Mouse (Mus musculus) C2C12 (cell line): Measurements from ENCODE around the gene Rhobtb1. TPM values are rescaled to one million over a fixed set of nuclear protein-coding genes. Genes with fewer than 3 reads are reported as not detected.

ENCODE experiments used
- H3K27me3 ChIP-seq: one replicate; pipeline ENCODE4 v1.6.1; 2011; ENCODE audit not compliant: control insufficient read depth, insufficient read depth, insufficient read length
- H3K36me3 ChIP-seq: one replicate; pipeline ENCODE4 v1.6.1; 2011; ENCODE audit not compliant: control insufficient read depth, insufficient read depth
- H3K4me3 ChIP-seq: one replicate; pipeline ENCODE4 v1.5.1; 2011; ENCODE audit warnings: mild to moderate bottlenecking, control low read depth; ENCODE audit not compliant: poor library complexity, insufficient read depth, severe bottlenecking
- H3K79me2 ChIP-seq: one replicate; pipeline ENCODE4 v1.6.1; 2011; ENCODE audit not compliant: control insufficient read depth, insufficient read depth
- H3K79me3 ChIP-seq: one replicate; pipeline ENCODE4 v1.6.1; 2011; ENCODE audit warnings: low read depth, control low read depth
- H3ac ChIP-seq: one replicate; pipeline ENCODE3; 2011; ENCODE audit warnings: low read depth; ENCODE audit not compliant: control insufficient read depth, insufficient read length
- CEBPB ChIP-seq: IDR thresholded peaks from one replicate; pipeline ENCODE4 v1.6.1; 2011; ENCODE audit warnings: low read depth, mild to moderate bottlenecking, control low read depth, moderate library complexity
- CTCF ChIP-seq: IDR thresholded peaks from one replicate; pipeline ENCODE4 v1.5.1; 2011; ENCODE audit not compliant: control insufficient read depth, insufficient read depth, insufficient read length
- FOSL1 ChIP-seq: IDR thresholded peaks from one replicate; pipeline ENCODE4 v1.8.0; 2011; ENCODE audit warnings: mild to moderate bottlenecking, low read length; ENCODE audit not compliant: poor library complexity, insufficient read depth, severe bottlenecking
- MAX ChIP-seq: IDR thresholded peaks from one replicate; pipeline ENCODE4 v1.6.1; 2011; ENCODE audit warnings: mild to moderate bottlenecking, control low read depth
- MYOD1 ChIP-seq: IDR thresholded peaks from one replicate; pipeline ENCODE4 v1.6.1; 2011; ENCODE audit warnings: low read depth; ENCODE audit not compliant: control insufficient read depth, insufficient read length
- MYOG ChIP-seq: IDR thresholded peaks from one replicate; pipeline ENCODE4 v1.6.1; 2011; ENCODE audit not compliant: control insufficient read depth, insufficient read length; ENCODE audit errors: extremely low read depth
- USF1 ChIP-seq: IDR thresholded peaks from one replicate; pipeline ENCODE4 v1.6.1; 2011; ENCODE audit warnings: low read depth, mild to moderate bottlenecking, control low read depth, moderate library complexity
- polyA plus RNA-seq: library from polyadenylated mRNA; unstranded; fragments of >200 nt; fragmentation: generic; extraction: Trizol; gene quantifications from one replicate; pipeline ENCODE4 v1.2.1, GENCODE M21; 2012; ENCODE audit warnings: missing spikeins

Rhobtb1 gene
- polyA plus RNA-seq, 1 experiment: 3.8 TPM

DNA sequence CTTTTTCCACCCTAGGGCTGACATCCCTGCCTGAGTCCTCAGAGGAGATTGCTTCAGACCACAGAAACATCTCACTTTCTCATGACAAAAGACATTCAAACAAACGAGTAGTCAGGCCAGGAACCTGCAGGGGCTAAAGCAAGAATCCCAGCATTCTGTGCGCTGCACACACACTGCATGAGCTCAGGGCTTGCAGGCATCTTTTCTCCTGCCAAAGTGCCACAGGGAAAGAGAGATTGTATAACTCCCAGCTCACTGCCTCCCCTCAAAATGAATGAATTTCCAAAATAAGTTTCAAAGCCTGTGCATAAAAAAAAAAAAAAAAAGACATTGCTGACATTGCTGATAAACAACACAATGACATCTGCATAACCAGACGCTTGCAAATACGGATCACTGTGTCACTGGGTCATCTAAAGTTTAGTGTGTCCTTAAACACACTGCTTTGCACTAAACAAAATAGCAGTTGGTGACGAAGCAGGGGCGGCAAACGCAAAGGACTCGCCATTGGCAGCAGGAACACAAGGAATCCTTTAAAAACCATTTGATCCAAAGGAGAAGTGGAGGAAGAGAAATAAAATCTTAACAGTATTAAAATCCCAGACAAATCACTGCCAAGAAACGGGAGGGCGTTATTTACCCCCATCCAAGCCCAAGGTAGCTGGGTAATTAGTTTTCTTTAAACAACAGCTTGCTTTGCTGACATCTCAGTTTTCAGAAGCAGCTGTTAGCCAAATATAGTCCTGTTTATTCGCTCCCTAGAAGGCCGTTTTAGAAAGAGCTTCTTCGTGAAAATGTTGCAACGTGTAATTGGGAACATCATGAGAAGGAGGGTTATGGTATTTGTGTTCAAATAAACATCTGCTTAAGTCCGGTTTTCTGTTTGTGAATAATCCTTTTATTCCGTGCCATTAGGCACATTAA is 183.3 kb downstream of the Rhobtb1 start:
- Histone ChIP-seq H3K4me3 (no peak overlapping the region), H3K36me3 (peaks cover 61% of the 10 kb centered on the region), H3K27me3 (no peaks in the 10 kb centered on the region), H3ac (no peak overlapping the region), H3K79me2 (peaks cover 22% of the 10 kb centered on the region), H3K79me3 (peaks cover 4% of the 10 kb centered on the region)
- TF ChIP-seq MAX (no peak), USF1 (no peak), FOSL1 (no peak), CEBPB (no peak), CTCF (no peak), MYOG (no peak), MYOD1 (no peak)

DNA sequence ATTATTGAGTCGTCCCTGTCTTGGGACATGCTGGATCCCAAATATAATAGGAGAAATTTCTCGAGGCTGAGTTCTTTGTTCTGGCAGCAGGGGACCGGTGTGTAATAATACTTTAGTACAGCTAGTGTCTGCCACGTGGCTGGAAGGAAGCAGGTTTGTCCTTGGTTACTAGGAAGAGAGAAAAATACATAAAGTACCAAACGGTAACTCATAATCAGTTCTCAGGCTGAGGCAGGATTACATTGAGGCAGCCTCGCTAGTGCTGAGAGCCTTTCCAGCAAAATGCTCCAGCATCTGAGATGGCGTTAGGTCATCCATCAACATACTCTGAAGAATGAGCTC is 183.9 kb downstream of the Rhobtb1 start:
- Histone ChIP-seq H3K79me3 (peaks cover 6% of the 10 kb centered on the region), H3K36me3 (peaks cover 68% of the 10 kb centered on the region), H3ac (no peak overlapping the region), H3K4me3 (no peak overlapping the region), H3K79me2 (peaks cover 28% of the 10 kb centered on the region), H3K27me3 (no peaks in the 10 kb centered on the region)
- TF ChIP-seq USF1 (no peak), CEBPB (no peak), CTCF (no peak), MYOD1 (no peak), MAX (no peak), MYOG (no peak), FOSL1 (no peak)

DNA sequence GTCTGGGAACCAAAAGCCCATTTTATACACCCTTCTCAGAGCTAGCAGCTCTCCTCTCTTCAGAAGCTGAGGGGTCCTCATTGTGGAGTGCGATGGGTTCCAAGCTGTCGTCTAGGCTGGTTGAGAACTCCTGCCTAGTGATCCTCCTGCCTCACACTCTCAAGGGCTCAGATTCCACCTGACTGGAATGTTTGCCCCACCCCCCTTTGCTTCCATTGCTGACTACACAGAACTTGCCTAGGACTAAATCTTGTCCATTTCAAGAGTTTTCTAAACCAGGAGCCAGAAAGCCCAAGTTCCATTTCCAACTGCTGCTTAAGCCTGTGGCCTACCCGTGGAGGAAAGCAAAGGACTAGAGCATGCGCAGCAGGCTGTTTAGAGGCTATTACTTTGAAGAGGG is 184.4 kb downstream of the Rhobtb1 start:
- peaks cover 72% of the 10 kb centered on the region for H3K36me3 ChIP-seq
- no peaks in the 10 kb centered on the region for H3K27me3 ChIP-seq
- H3K79me3 ChIP-seq: peaks cover 8% of the 10 kb centered on the region
- peaks cover 33% of the 10 kb centered on the region for H3K79me2 ChIP-seq
- no peak overlapping the region for H3ac ChIP-seq
- H3K4me3 ChIP-seq: no peak overlapping the region
- TF ChIP-seq CTCF: no peak
- TF ChIP-seq MAX: no peak
- TF ChIP-seq FOSL1: no peak

DNA sequence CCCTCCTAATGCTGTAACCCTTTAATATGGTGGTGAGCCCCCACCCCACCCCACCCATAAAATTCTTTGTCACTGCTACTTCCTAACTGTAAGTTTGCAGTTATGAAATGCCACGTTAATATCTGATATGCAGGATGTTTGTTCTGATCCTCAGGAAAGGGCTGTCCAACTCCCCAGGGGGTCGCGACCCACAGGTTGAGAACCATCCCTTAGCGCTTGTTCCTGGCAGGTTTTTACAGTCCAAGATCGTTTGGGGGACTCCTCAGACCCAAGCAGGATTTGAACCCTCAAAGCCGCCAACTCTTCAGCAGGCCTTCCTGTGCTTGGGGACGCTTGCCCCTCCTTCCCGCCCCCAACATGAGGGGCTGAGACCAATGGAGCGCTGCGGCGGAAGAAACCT is 185.0 kb downstream of the Rhobtb1 start:
- no peak for TF ChIP-seq CTCF
- TF ChIP-seq USF1: no peak
- no peak for TF ChIP-seq MAX
- TF ChIP-seq MYOG: no peak
- no peak for TF ChIP-seq CEBPB
- no peak for TF ChIP-seq FOSL1
- no peak for TF ChIP-seq MYOD1
- Histone ChIP-seq H3K79me2 (peaks cover 39% of the 10 kb centered on the region), H3K4me3 (no peak overlapping the region), H3K27me3 (no peaks in the 10 kb centered on the region), H3ac (no peak overlapping the region), H3K36me3 (peaks cover 78% of the 10 kb centered on the region), H3K79me3 (peaks cover 11% of the 10 kb centered on the region)

DNA sequence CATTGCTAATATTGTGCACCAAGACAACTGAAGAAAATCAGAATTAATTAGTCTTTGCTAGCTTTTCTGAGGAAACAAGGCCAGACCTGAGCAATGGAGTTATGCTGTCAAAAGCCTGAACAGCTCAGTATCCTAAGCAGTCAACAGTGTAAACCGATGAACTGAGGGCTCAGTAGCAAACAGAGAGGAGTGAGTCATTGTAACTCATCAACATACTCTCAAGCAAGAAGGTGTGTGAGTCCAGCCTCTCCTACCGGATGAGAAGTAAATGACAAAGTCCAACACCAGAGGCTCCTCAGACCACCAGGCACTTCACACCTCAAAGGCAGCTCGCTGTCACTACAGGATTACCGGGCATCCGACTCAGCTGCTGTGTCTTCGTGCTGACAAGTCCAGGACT is 188.8 kb downstream of the Rhobtb1 start:
- H3K36me3 ChIP-seq: peaks cover 100% of the 10 kb centered on the region
- TF ChIP-seq MYOG (no peak), CEBPB (no peak), CTCF (no peak), FOSL1 (no peak), MAX (no peak), MYOD1 (no peak), USF1 (no peak)
- H3ac ChIP-seq: no peak overlapping the region
- H3K4me3 ChIP-seq: no peak overlapping the region
- H3K27me3 ChIP-seq: no peaks in the 10 kb centered on the region
- H3K79me3 ChIP-seq: peaks cover 45% of the 10 kb centered on the region
- H3K79me2 ChIP-seq: peaks cover 77% of the 10 kb centered on the region

Other genes with a start within 250 kb of the Rhobtb1 start
- 0.48 TPM for gene A930033H14Rik, start 61.7 kb downstream of the Rhobtb1 start, polyA plus RNA-seq
- 374 TPM for gene Cdk1, start 201.5 kb downstream of the Rhobtb1 start, polyA plus RNA-seq
- 9.8 TPM for gene Ank3, start 247.3 kb downstream of the Rhobtb1 start, polyA plus RNA-seq